Mouse (Mus musculus) stomach, postnatal 0 days (tissue): ENCODE data around the gene Ms4a4c.

Experiments used
- CTCF ChIP-seq: IDR thresholded peaks from 2 replicates; pipeline ENCODE4 v1.5.1; 2016; ENCODE audit warnings: antibody characterized with exemption, low read depth, mild to moderate bottlenecking, moderate library complexity
- EP300 ChIP-seq: optimal IDR thresholded peaks from 2 replicates; pipeline ENCODE3; 2016; ENCODE audit warnings: antibody characterized with exemption

GRCm38 (mm10) chr19:11447238-11447637, 42.7 kb downstream of the Ms4a4c start:
- no peak for TF ChIP-seq CTCF
- TF ChIP-seq EP300: no peak
